Mouse (Mus musculus): Measurements from ENCODE around the gene Arhgap45. TPM values are rescaled to one million over a fixed set of nuclear protein-coding genes. Genes with fewer than 3 reads are reported as not detected.

Gene Arhgap45
- polyA plus RNA-seq, 1 experiment from 2014 or later = 5.1 TPM

DNA sequence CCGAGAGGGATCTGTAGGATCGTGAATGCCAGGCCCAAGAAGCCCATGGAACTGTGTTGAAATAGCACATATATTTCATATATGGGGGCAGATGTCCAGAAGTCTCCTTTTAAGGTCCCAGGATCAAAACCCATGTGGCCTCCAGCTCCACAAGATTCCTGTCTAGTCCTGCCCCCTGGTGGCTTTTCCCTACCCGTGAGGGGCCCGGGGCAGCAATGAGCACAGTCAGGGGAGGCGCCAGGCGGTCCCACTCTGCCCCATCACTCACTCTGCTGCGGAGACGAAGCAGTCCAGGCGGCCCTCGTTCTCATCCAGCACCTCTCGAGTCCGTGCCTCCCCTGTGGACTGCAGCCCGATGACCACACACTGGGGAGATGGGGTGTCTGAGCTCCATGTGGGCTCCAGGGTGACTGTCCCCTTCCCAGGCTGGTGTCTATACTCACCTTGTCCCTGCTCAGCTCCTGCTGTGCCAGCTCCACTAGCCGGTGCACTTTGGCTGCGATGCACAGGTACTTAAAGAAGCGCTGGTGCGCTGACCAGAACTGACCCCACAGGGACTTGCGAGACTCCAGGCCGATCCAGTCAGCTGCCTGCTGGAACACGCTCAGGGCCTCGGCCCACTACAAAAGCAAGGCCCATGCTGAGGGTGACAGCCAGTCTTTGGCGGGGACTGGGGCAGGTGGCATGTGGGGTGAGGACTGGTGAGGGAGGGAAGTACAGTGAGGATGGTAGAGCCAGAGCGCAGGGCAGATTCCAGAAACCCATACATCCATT is 47.6 kb downstream of the Arhgap45 start:
- no peak overlapping the region for H3K27ac ChIP-seq (ENCODE audit: low read length)
- H3K4me2 ChIP-seq (replicated peaks; ENCODE audit: low read depth, low read length) = no peak overlapping the region
- H3K9ac ChIP-seq (replicated peaks; ENCODE audit: low read depth, low read length) = no peak overlapping the region
- ATAC-seq (ENCODE audit: insufficient number of reproducible peaks, insufficient read depth, low FRiP score, low read depth) = no peak
- peaks cover 31% of the 10 kb centered on the region for H3K36me3 ChIP-seq (ENCODE audit: control insufficient read depth, insufficient read depth, low read length)
- H3K27me3 ChIP-seq (ENCODE audit: control insufficient read depth, insufficient read depth, low read length) = no peaks in the 10 kb centered on the region
- no peaks in the 10 kb centered on the region for H3K4me1 ChIP-seq (ENCODE audit: control insufficient read depth, insufficient read depth, low read length)
- no peaks in the 10 kb centered on the region for H3K9me3 ChIP-seq (ENCODE audit: control insufficient read depth, low read depth, low read length)
- WGBS = 67% methylated on average over 23 of the region's 23 CpGs
- H3K4me3 ChIP-seq (ENCODE audit: low read depth, low read length) = no peak overlapping the region

DNA sequence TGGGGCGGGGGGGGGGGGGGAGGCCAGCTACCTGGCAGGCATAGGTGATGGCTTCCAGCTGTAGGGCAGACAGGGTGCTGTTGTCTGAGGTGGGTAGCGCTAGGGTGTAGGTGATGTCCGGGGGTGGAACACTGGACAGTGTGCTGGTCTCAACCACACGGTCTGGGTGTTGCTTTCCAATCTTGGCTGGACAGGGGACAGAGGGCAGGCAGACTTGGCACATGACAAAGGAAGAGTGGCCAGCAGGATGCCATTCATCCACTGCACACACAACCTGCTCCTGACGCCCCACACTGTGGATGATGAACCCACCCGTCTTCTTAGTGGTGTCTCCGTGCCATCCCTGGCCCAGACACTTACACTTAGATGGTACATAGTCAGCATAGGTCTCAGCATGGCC is 52.8 kb downstream of the Arhgap45 start:
- H3K4me2 ChIP-seq (replicated peaks; ENCODE audit: low read depth, low read length) = no peak overlapping the region
- no peak overlapping the region for H3K4me3 ChIP-seq (ENCODE audit: low read depth, low read length)
- 84% methylated on average over 6 of the region's 7 CpGs for WGBS
- H3K27me3 ChIP-seq (ENCODE audit: control insufficient read depth, insufficient read depth, low read length) = no peaks in the 10 kb centered on the region
- H3K9ac ChIP-seq (replicated peaks; ENCODE audit: low read depth, low read length) = no peak overlapping the region
- ATAC-seq (ENCODE audit: insufficient number of reproducible peaks, insufficient read depth, low FRiP score, low read depth) = no peak
- no peak overlapping the region for H3K27ac ChIP-seq (ENCODE audit: low read length)
- peaks cover 2% of the 10 kb centered on the region; the same call in 1 of the 2 replicates for H3K36me3 ChIP-seq (ENCODE audit: control insufficient read depth, insufficient read depth, low read length)
- peaks cover 13% of the 10 kb centered on the region for H3K4me1 ChIP-seq (ENCODE audit: control insufficient read depth, insufficient read depth, low read length)
- H3K9me3 ChIP-seq (ENCODE audit: control insufficient read depth, low read depth, low read length) = no peaks in the 10 kb centered on the region

DNA sequence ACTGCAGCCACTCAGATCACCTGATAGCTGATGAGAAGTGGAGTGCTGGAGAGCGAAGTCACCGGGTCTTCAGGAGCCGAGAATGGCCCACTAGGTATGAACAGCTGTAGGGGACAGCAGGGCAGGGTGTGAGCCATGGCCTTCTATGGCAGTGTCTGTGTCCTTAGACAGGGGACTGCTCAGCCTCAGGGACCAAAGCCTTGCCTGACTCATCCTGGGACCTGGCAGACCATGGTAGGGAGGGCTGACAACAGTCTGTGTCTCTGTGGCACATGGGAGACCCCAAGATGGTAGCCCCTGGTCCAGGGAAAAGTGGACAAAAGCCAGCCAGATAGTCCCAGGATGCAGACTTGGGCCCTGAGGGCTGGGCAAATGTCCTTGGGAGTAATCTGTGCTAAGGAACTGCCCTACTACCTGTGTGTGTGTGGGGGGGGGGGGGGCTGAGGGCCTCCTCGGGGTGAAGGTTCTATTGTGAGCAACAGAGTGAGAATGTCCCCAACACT is 53.5 kb downstream of the Arhgap45 start:
- Histone ChIP-seq H3K27me3 (ENCODE audit: control insufficient read depth, insufficient read depth, low read length) (no peaks in the 10 kb centered on the region), H3K9me3 (ENCODE audit: control insufficient read depth, low read depth, low read length) (no peaks in the 10 kb centered on the region), H3K4me3 (ENCODE audit: low read depth, low read length) (no peak overlapping the region), H3K4me1 (ENCODE audit: control insufficient read depth, insufficient read depth, low read length) (peaks cover 15% of the 10 kb centered on the region), H3K9ac (replicated peaks; ENCODE audit: low read depth, low read length) (no peak overlapping the region), H3K4me2 (replicated peaks; ENCODE audit: low read depth, low read length) (no peak overlapping the region), H3K27ac (ENCODE audit: low read length) (no peak overlapping the region), H3K36me3 (ENCODE audit: control insufficient read depth, insufficient read depth, low read length) (peaks cover 1% of the 10 kb centered on the region; the same call in 1 of the 2 replicates)
- ATAC-seq (ENCODE audit: insufficient number of reproducible peaks, insufficient read depth, low FRiP score, low read depth) = no peak
- 91% methylated on average over 4 of the region's 4 CpGs for WGBS

DNA sequence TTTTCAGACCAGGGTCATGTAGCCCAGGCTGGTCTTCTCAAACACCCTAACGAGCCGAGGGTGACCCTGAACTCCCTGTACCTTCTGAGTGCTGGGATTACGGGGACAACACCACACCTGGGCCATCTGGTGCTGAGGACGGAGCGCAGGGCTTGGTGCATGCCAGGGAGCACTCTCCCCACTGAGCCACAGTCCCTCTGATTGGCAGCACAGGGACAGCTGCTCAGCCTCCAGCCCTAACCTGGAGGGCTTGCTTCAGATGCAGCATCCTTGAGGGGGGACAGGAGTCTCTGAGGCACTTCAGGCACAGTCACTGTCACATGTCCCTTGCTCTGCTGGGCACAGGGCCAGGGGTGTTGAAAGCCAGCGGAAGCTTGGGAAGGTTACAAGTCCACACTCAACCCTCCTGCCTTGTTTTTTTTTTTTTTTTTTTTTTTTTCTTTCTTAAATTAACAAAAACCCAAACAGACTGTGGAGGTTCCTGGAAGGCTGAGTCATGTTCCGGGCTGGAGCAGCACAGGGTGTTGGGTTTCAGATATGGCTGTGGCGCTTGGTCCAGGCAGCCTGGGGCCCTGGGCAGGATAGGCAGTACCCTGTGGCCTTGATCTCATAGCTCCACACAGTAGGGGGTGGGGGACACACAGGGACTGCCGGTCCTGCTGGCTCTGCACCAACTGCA is 54.5 kb downstream of the Arhgap45 start:
- Histone ChIP-seq H3K4me3 (ENCODE audit: low read depth, low read length) (no peak overlapping the region), H3K4me1 (ENCODE audit: control insufficient read depth, insufficient read depth, low read length) (peaks cover 17% of the 10 kb centered on the region), H3K4me2 (replicated peaks; ENCODE audit: low read depth, low read length) (no peak overlapping the region), H3K27me3 (ENCODE audit: control insufficient read depth, insufficient read depth, low read length) (no peaks in the 10 kb centered on the region), H3K9ac (replicated peaks; ENCODE audit: low read depth, low read length) (no peak overlapping the region), H3K36me3 (ENCODE audit: control insufficient read depth, insufficient read depth, low read length) (no peaks in the 10 kb centered on the region; the same call in 1 of the 2 replicates), H3K9me3 (ENCODE audit: control insufficient read depth, low read depth, low read length) (no peaks in the 10 kb centered on the region), H3K27ac (ENCODE audit: low read length) (peak overlapping the region; percentile 84)
- peak; percentile 86 for ATAC-seq (ENCODE audit: insufficient number of reproducible peaks, insufficient read depth, low FRiP score, low read depth)
- WGBS = 60% methylated on average over 9 of the region's 9 CpGs

DNA sequence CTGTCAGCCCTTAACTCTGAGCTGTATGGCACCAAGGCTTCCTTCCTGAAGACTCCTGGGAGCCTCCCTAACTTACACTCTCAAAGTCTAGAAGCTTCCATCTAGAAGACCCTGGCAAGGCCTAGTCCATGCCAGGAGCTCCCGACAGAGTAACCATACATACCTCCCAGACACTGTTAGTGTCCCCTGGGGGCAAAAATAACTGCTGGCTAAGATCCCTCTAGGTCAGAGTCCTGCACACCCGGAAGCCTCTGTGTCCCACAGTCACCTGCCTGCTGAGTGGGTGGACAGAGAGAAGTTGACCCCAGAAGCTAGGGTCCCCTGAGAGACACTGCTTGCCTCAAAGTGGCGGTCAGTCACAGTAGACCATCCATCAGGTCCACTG is 55.1 kb downstream of the Arhgap45 start:
- ATAC-seq (ENCODE audit: insufficient number of reproducible peaks, insufficient read depth, low FRiP score, low read depth) = no peak
- H3K4me3 ChIP-seq (ENCODE audit: low read depth, low read length) = no peak overlapping the region
- H3K27me3 ChIP-seq (ENCODE audit: control insufficient read depth, insufficient read depth, low read length) = no peaks in the 10 kb centered on the region
- no peak overlapping the region for H3K9ac ChIP-seq (replicated peaks; ENCODE audit: low read depth, low read length)
- WGBS = 79% methylated on average over 3 of the region's 3 CpGs
- no peak overlapping the region for H3K4me2 ChIP-seq (replicated peaks; ENCODE audit: low read depth, low read length)
- peak overlapping the region; percentile 84 for H3K27ac ChIP-seq (ENCODE audit: low read length)
- H3K4me1 ChIP-seq (ENCODE audit: control insufficient read depth, insufficient read depth, low read length) = peaks cover 17% of the 10 kb centered on the region
- no peaks in the 10 kb centered on the region for H3K9me3 ChIP-seq (ENCODE audit: control insufficient read depth, low read depth, low read length)
- H3K36me3 ChIP-seq (ENCODE audit: control insufficient read depth, insufficient read depth, low read length) = no peaks in the 10 kb centered on the region; the same call in 1 of the 2 replicates

DNA sequence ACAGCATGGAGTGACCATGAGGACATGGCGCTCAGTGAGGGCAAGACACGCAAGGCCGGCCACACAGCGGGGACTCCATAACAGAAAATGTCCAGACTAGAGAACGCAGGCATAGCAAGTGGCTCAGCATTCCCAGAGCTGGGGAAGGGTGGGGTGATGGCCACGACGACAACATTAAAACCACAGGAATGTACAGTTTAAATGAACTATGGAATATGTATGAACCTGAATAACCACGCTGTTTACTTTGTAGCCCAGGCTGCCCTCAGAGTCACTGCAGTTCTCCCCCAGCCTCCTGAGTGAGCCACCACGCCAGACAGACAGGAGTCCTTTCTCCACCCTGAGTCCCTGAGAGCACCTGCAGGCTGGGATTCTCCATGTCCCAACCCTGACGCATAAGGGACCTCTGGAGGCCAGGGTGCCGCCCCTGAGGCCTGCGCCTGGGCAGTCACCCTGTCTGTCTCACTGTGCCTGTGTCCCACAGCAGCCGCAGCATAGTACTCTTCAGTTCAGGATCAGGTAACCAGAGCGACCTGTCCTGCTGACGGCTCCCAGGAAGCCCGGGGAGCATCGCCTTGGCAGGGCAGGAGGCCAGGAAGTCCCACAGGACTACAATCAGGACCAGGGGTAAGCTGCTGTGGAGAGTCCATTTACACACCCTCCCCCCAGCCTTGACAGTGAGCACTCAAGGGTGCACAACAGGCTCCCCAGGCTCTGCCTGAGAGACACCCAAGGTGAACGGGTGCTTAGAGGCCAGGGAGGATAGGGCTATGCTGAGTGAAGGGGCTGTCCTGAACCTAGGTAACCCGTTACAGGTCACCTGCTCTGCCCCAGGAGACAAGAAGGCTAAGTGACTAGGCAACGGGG is 56.4 kb downstream of the Arhgap45 start:
- Histone ChIP-seq H3K27ac (ENCODE audit: low read length) (no peak overlapping the region), H3K36me3 (ENCODE audit: control insufficient read depth, insufficient read depth, low read length) (no peaks in the 10 kb centered on the region; the same call in 1 of the 2 replicates), H3K4me1 (ENCODE audit: control insufficient read depth, insufficient read depth, low read length) (peaks cover 17% of the 10 kb centered on the region), H3K4me2 (replicated peaks; ENCODE audit: low read depth, low read length) (no peak overlapping the region), H3K9me3 (ENCODE audit: control insufficient read depth, low read depth, low read length) (no peaks in the 10 kb centered on the region), H3K27me3 (ENCODE audit: control insufficient read depth, insufficient read depth, low read length) (no peaks in the 10 kb centered on the region), H3K4me3 (ENCODE audit: low read depth, low read length) (no peak overlapping the region), H3K9ac (replicated peaks; ENCODE audit: low read depth, low read length) (no peak overlapping the region)
- ATAC-seq (ENCODE audit: insufficient number of reproducible peaks, insufficient read depth, low FRiP score, low read depth) = no peak
- 81% methylated on average over 20 of the region's 20 CpGs for WGBS

DNA sequence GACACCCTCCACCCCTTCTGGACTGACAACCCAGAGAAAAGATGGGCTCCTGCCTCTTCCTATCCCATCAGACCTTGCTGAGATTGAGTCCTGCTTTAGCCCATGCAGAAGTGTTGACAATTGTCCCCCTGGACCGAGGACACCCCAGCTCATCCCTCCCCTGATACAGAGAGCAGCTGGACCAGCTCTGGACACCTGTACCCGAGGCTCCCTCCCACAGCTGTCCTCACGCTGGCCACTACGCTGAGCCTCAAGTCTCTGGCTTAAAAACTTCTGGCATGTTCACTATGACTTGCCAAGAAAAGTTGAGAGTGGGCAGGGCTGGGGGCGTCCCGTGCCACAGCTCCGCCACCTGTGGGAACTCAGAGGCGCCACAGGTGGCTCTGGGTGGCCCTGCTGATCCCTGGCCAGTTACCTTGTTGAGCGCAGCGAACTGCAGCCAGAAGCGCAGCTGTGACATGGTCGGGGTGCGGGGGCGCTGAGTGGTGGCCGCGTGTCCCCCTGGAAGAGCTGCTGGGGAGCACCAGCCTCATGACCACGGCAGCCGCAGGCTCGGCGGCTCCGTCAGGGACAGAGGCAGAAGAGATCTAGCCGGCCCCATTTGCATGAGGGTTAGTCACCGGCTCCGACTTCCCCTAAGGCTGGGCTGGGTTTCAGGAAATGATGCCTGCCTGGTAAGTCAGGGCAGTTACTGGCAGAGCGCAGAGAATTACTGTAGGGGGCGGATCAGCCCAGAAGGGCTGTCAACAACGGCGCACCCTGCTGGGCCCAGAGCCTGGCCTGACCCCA is 58.6 kb downstream of the Arhgap45 start:
- Histone ChIP-seq H3K4me1 (ENCODE audit: control insufficient read depth, insufficient read depth, low read length) (peaks cover 17% of the 10 kb centered on the region), H3K9me3 (ENCODE audit: control insufficient read depth, low read depth, low read length) (no peaks in the 10 kb centered on the region), H3K4me3 (ENCODE audit: low read depth, low read length) (0 out of 2 replicates have a peak overlapping the region, but pooled peaks have one; percentile 5), H3K36me3 (ENCODE audit: control insufficient read depth, insufficient read depth, low read length) (no peaks in the 10 kb centered on the region; the same call in none of the 2 replicates), H3K27me3 (ENCODE audit: control insufficient read depth, insufficient read depth, low read length) (no peaks in the 10 kb centered on the region), H3K4me2 (replicated peaks; ENCODE audit: low read depth, low read length) (peak overlapping the region; percentile 18; the same call in 1 of the 2 replicates), H3K27ac (ENCODE audit: low read length) (no peak overlapping the region), H3K9ac (replicated peaks; ENCODE audit: low read depth, low read length) (no peak overlapping the region)
- WGBS = 20% methylated on average over 28 of the region's 28 CpGs
- ATAC-seq (ENCODE audit: insufficient number of reproducible peaks, insufficient read depth, low FRiP score, low read depth) = peak; percentile 37; the same call in 1 of the 2 replicates

Measured in stomach, embryonic 14.5 days (tissue).